Mouse (Mus musculus): ENCODE results near the gene Dhx34. TPM values are rescaled to one million over a fixed set of nuclear protein-coding genes. Genes with fewer than 3 reads are reported as not detected.
A peak's percentile ranks its signal among the peaks of the same experiment; 100 is the strongest.

Gene Dhx34
- polyA plus RNA-seq, 1 experiment from 2014 or later: 7.8 TPM

DNA sequence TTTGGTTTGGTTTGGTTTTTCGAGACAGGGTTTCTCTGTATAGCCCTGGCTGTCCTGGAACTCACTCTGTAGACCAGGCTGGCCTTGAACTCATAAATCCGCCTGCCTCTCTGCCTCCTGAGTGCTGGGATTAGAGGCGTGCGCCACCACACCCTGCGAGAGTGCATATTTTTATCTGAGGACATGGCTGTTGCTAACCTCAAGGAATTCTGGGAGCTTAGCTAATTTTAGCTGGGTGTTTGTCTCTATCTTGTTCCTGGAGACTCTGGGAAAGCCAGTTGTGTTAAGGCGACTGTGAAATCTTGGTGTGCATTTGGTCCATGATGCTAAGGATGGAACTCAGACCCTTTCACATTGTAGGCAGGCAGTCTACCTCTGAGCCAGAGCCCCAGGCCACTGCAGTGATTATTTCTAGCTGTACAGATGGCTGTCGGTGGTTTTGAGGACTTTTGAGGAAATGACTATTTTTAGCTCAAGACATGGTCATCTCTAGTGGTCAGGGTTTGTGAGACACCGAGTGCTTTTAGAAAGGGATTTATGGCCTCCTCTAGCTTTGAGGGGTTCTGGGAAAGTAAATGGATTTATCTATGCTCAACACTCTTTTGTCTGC is 65.6 kb downstream of the Dhx34 start:
- Histone ChIP-seq H3K4me2 (replicated peaks) (no peak overlapping the region), H3K36me3 (replicated peaks; ENCODE audit: control insufficient read depth, insufficient read depth) (peaks cover 9% of the 10 kb centered on the region; the same call in 1 of the 2 replicates), H3K27me3 (ENCODE audit: control insufficient read depth, insufficient read depth, low read length) (peaks cover 8% of the 10 kb centered on the region; the same call in 1 of the 2 replicates), H3K4me1 (replicated peaks; ENCODE audit: control insufficient read depth, insufficient read depth, low read length) (no peaks in the 10 kb centered on the region; the same call in 1 of the 2 replicates), H3K9ac (no peak overlapping the region), H3K4me3 (replicated peaks; ENCODE audit: low read length) (no peak overlapping the region), H3K9me3 (ENCODE audit: control insufficient read depth, low read length) (no peaks in the 10 kb centered on the region), H3K27ac (no peak overlapping the region)
- ATAC-seq (ENCODE audit: low FRiP score): no peak
- WGBS: 85% methylated on average over 8 of the region's 8 CpGs
- DNase-seq (ENCODE audit: low spot score): no peak

DNA sequence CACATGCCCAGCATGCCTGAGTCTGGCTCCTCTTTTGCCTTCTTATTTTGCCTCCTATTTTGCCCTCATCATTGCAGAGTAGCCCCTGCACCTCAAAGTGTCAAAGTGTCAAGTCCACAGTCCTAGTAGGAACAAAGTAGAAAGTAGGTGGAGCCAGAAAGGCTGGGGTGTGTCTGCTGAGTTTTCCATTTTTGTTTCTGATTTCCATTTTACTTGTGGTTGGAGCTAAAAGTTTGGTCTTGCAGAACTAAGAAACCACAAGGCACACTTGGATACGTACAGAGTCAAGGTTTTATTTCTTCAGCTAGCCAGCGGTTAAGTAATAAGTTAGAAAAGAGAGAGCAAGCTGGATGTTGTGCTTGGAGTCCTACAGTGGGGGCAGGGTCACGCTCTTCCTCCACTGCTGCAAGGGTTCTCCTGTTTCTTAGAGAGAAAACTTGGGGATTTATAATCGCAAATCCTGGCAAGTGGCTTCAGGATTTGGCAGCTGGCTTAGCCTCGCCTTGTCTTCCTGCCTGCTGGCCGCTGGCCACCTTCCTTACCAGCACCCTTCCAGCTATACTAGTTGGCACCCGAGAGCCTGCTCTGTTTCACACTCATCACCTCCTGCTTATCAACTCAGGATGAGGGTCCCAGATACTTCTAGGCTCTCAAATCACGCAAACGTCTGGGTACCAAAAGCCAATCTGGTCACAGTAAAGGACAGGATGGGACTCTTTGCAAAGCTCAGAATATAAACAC is 66.5 kb downstream of the Dhx34 start:
- H3K9me3 ChIP-seq (ENCODE audit: control insufficient read depth, low read length): no peaks in the 10 kb centered on the region
- no peaks in the 10 kb centered on the region; the same call in 1 of the 2 replicates for H3K4me1 ChIP-seq (replicated peaks; ENCODE audit: control insufficient read depth, insufficient read depth, low read length)
- DNase-seq (ENCODE audit: low spot score) (no peak), ATAC-seq (ENCODE audit: low FRiP score) (no peak)
- peaks cover 8% of the 10 kb centered on the region; the same call in 1 of the 2 replicates for H3K27me3 ChIP-seq (ENCODE audit: control insufficient read depth, insufficient read depth, low read length)
- WGBS: 79% methylated on average over 9 of the region's 9 CpGs
- H3K36me3 ChIP-seq (replicated peaks; ENCODE audit: control insufficient read depth, insufficient read depth): peaks cover 14% of the 10 kb centered on the region; the same call in 1 of the 2 replicates
- H3K9ac ChIP-seq: no peak overlapping the region
- H3K4me2 ChIP-seq (replicated peaks): no peak overlapping the region
- H3K4me3 ChIP-seq (replicated peaks; ENCODE audit: low read length): no peak overlapping the region
- H3K27ac ChIP-seq: no peak overlapping the region

DNA sequence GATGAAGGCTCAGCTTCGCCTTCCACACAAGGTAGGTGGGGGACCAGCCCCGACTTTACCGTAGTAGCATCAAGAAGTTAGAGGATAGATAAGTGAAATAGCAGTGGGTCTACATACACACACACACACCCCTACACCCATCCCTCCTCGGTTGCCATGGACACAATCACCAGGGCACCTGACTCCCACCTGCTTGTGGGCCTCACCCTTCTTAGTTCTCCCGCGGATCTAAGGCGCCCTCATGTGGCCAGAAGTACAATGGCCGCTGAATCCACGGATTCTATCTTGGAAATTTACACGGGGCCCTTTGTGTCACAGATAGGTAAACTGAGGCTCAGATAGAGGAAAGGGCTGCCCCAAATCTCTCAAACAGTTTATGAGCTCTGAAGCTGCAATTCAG is 68.3 kb downstream of the Dhx34 start:
- H3K4me2 ChIP-seq (replicated peaks): no peak overlapping the region
- peaks cover 5% of the 10 kb centered on the region; the same call in 1 of the 2 replicates for H3K27me3 ChIP-seq (ENCODE audit: control insufficient read depth, insufficient read depth, low read length)
- H3K4me1 ChIP-seq (replicated peaks; ENCODE audit: control insufficient read depth, insufficient read depth, low read length): no peaks in the 10 kb centered on the region; the same call in 1 of the 2 replicates
- H3K36me3 ChIP-seq (replicated peaks; ENCODE audit: control insufficient read depth, insufficient read depth): peaks cover 14% of the 10 kb centered on the region; the same call in 1 of the 2 replicates
- DNase-seq (ENCODE audit: low spot score): peak; percentile 78
- no peak overlapping the region for H3K4me3 ChIP-seq (replicated peaks; ENCODE audit: low read length)
- peak; percentile 84 for ATAC-seq (ENCODE audit: low FRiP score)
- no peak overlapping the region for H3K9ac ChIP-seq
- no peaks in the 10 kb centered on the region for H3K9me3 ChIP-seq (ENCODE audit: control insufficient read depth, low read length)
- no peak overlapping the region for H3K27ac ChIP-seq
- whole genome bisulfite sequencing: 18% methylated on average over 10 of the region's 10 CpGs

DNA sequence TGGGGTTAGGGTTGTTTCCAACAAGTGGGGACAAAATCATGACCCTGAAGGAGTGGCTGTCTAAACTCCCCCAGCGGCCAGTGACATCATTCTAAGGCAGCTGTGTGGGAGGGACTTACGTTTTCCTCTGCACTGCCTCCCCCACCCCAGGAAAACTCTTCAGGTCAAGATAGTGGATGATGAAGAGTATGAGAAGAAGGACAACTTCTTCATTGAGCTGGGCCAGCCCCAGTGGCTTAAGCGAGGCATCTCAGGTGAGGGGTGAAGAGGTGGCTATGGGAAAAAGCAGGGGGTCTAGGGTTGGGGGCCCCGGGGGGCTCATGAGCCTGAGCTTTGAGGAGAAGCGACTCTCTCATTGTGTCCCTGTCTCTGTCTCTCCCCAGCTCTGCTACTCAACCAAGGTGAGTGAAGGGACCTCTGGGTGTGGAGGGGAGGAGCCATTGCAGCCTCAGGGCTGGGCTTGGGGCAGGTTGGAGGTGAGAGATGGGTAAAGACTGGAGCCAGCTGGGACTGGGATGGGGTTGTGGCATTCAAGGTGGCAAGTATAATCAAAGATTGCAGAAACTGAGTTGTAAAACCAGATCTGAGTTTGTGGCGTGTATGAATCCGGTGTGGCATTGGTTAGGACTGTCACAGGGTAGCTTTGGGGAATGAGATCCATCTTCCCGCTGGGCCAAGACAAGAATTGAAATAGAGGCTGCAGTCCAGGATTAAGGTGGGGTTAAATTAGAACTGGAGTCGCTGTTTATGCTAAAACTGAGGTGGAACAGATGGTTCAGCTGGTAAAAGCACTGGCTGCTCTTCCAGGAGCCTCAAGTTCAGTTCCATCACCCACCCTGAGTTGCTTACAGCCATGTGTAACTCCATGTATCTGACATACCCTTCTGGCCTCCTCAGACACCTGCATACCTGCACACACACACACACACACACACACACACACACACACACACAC is 71.4 kb downstream of the Dhx34 start:
- no peak overlapping the region for H3K4me2 ChIP-seq (replicated peaks)
- no peaks in the 10 kb centered on the region for H3K9me3 ChIP-seq (ENCODE audit: control insufficient read depth, low read length)
- no peak overlapping the region for H3K9ac ChIP-seq
- no peak for ATAC-seq (ENCODE audit: low FRiP score)
- H3K36me3 ChIP-seq (replicated peaks; ENCODE audit: control insufficient read depth, insufficient read depth): peaks cover 6% of the 10 kb centered on the region; the same call in 1 of the 2 replicates
- no peak overlapping the region for H3K4me3 ChIP-seq (replicated peaks; ENCODE audit: low read length)
- DNase-seq (ENCODE audit: low spot score): no peak
- H3K27me3 ChIP-seq (ENCODE audit: control insufficient read depth, insufficient read depth, low read length): no peaks in the 10 kb centered on the region
- H3K4me1 ChIP-seq (replicated peaks; ENCODE audit: control insufficient read depth, insufficient read depth, low read length): no peaks in the 10 kb centered on the region; the same call in 1 of the 2 replicates
- WGBS: 75% methylated on average over 9 of the region's 9 CpGs
- no peak overlapping the region for H3K27ac ChIP-seq

DNA sequence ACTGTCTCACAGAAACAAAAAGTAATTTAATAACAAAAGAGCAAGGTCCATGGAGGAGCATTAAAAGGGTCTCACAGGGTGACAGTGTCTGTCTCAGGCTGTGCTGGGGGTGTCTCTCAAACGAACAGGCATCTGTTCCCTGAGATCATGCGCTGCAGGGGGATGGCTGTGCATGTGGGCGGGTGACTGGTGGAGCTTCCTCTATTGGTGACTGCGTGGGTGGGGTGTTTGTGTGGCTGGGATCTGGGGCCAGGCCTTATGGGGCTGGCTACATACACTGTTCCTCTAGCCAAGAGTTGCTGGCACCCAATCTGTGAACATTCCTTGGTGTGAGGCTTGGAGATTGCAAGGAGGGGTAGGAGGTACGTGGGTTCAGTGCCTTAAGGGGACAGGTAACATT is 72.6 kb downstream of the Dhx34 start:
- no peak overlapping the region for H3K27ac ChIP-seq
- H3K4me1 ChIP-seq (replicated peaks; ENCODE audit: control insufficient read depth, insufficient read depth, low read length): no peaks in the 10 kb centered on the region; the same call in 1 of the 2 replicates
- 64% methylated on average over 5 of the region's 5 CpGs for WGBS
- H3K4me3 ChIP-seq (replicated peaks; ENCODE audit: low read length): no peak overlapping the region
- H3K27me3 ChIP-seq (ENCODE audit: control insufficient read depth, insufficient read depth, low read length): no peaks in the 10 kb centered on the region
- ATAC-seq (ENCODE audit: low FRiP score) (no peak), DNase-seq (ENCODE audit: low spot score) (no peak)
- H3K4me2 ChIP-seq (replicated peaks): no peak overlapping the region
- H3K9ac ChIP-seq: no peak overlapping the region
- H3K36me3 ChIP-seq (replicated peaks; ENCODE audit: control insufficient read depth, insufficient read depth): 0 out of 2 replicates have a peak, but pooled peaks cover 12% of the 10 kb centered on the region
- H3K9me3 ChIP-seq (ENCODE audit: control insufficient read depth, low read length): no peaks in the 10 kb centered on the region

DNA sequence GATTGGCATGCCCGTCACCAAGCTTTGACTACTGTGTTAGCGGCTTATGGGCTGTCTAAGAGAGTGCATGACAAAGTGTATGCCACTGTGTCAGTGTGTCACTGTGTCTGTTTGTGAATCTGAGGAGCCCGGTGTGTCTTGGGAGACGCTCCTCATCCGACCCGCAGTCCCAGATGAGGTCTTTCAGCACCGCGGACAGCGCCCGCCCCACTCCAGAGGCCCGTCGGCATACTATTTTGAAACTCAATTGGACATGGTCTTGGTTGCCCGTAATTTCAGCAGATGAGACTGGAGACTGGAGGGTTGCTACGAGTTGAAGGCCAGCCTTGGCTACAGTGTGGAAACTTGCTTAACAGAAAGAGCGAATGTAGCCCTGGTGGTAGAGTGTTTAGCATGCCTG is 74.2 kb downstream of the Dhx34 start:
- H3K4me1 ChIP-seq (replicated peaks; ENCODE audit: control insufficient read depth, insufficient read depth, low read length): no peaks in the 10 kb centered on the region
- no peak overlapping the region for H3K27ac ChIP-seq
- no peak overlapping the region for H3K9ac ChIP-seq
- no peak overlapping the region for H3K4me3 ChIP-seq (replicated peaks; ENCODE audit: low read length)
- H3K27me3 ChIP-seq (ENCODE audit: control insufficient read depth, insufficient read depth, low read length): no peaks in the 10 kb centered on the region
- no peaks in the 10 kb centered on the region for H3K9me3 ChIP-seq (ENCODE audit: control insufficient read depth, low read length)
- DNase-seq (ENCODE audit: low spot score) (peak; percentile 38), ATAC-seq (ENCODE audit: low FRiP score) (no peak)
- no peak overlapping the region for H3K4me2 ChIP-seq (replicated peaks)
- 14% methylated on average over 15 of the region's 15 CpGs for WGBS
- 0 out of 2 replicates have a peak, but pooled peaks cover 12% of the 10 kb centered on the region for H3K36me3 ChIP-seq (replicated peaks; ENCODE audit: control insufficient read depth, insufficient read depth)

Other genes starting within 250 kb of the Dhx34 start
- 7.9 and 8.8 TPM in 2 replicates for gene Bicra, start 174.1 kb downstream of the Dhx34 start, polyA plus RNA-seq (2014; fragmentation: Nextera tagmentation; extraction: Ambion mirVana)
- gene Zfp541, start 160.2 kb downstream of the Dhx34 start, polyA plus RNA-seq (2014; fragmentation: Nextera tagmentation; extraction: Ambion mirVana): 0.16 TPM in 2 replicates
- 202 and 214 TPM in 2 replicates for gene Napa, start 123.6 kb downstream of the Dhx34 start, polyA plus RNA-seq (2014; fragmentation: Nextera tagmentation; extraction: Ambion mirVana)
- gene Kptn, start 102.1 kb downstream of the Dhx34 start, polyA plus RNA-seq (2014; fragmentation: Nextera tagmentation; extraction: Ambion mirVana): 34.8 and 37.1 TPM in 2 replicates
- 0.95 and 1.4 TPM in 2 replicates for gene Slc8a2, start 92.2 kb downstream of the Dhx34 start, polyA plus RNA-seq (2014; fragmentation: Nextera tagmentation; extraction: Ambion mirVana)
- gene Meis3, start 46.9 kb downstream of the Dhx34 start, polyA plus RNA-seq (2014; fragmentation: Nextera tagmentation; extraction: Ambion mirVana): 98.4 and 121 TPM in 2 replicates
- gene C5ar2, start 22.1 kb upstream of the Dhx34 start, polyA plus RNA-seq (2014; fragmentation: Nextera tagmentation; extraction: Ambion mirVana): 0.13 TPM in 1 of 2 replicates, not detected in the other
- 2.1 and 2.8 TPM in 2 replicates for gene C5ar1, start 37.5 kb upstream of the Dhx34 start, polyA plus RNA-seq (2014; fragmentation: Nextera tagmentation; extraction: Ambion mirVana)
- 51.3 and 51.6 TPM in 2 replicates for gene Inafm1, start 51.6 kb upstream of the Dhx34 start, polyA plus RNA-seq (2014; fragmentation: Nextera tagmentation; extraction: Ambion mirVana)
- gene Ccdc9, start 64.8 kb upstream of the Dhx34 start, polyA plus RNA-seq (2014; fragmentation: Nextera tagmentation; extraction: Ambion mirVana): 17.0 TPM in 2 replicates
- 20.3 and 21.0 TPM in 2 replicates for gene Bbc3, start 86.4 kb upstream of the Dhx34 start, polyA plus RNA-seq (2014; fragmentation: Nextera tagmentation; extraction: Ambion mirVana)
- 224 and 245 TPM in 2 replicates for gene Sae1, start 165.8 kb upstream of the Dhx34 start, polyA plus RNA-seq (2014; fragmentation: Nextera tagmentation; extraction: Ambion mirVana)
- gene Zc3h4, start 178.9 kb upstream of the Dhx34 start, polyA plus RNA-seq (2014; fragmentation: Nextera tagmentation; extraction: Ambion mirVana): 14.4 and 17.0 TPM in 2 replicates
- gene Tmem160, start 230.7 kb upstream of the Dhx34 start, polyA plus RNA-seq (2014; fragmentation: Nextera tagmentation; extraction: Ambion mirVana): 64.3 and 75.4 TPM in 2 replicates

Data from hindbrain, embryonic 14.5 days (tissue).